Comparison of ENCODE assay signal across 13 mouse cellular contexts in genomic region chr11:119811022-119811421, GRCm38 (mm10).
A peak's percentile ranks its signal among the peaks of the same experiment; 100 is the strongest.
DNase-seq lines count a peak whose midpoint lies in the region; ATAC-seq and TF ChIP-seq lines count a peak whose summit lies in the region.
"Had no signal": no experiment of that assay in that cellular context is flagged by ENCODE, and none has a peak within 500 bp of the region (broad histone marks: within the 10 kb centered on the region; RNA-seq: fewer than 3 reads in every experiment).

No protein-coding gene starts in this region.

- H3K4me1 ChIP-seq in forebrain, embryonic 15.5 days, result peaks cover 8% of the 10 kb centered on the region

- ATAC-seq in cerebellum, adult (ENCODE audit: insufficient number of reproducible peaks, low FRiP score, low TSS enrichment), result no peak
- peak; percentile 45 for ATAC-seq in granulocyte monocyte progenitor cell, adult 5-6 weeks (replicated peaks; ENCODE audit: poor library complexity, severe bottlenecking)
- no peak for ATAC-seq in forebrain, embryonic 15.5 days (replicated peaks)
- ATAC-seq: Patski had no signal

- H3K27ac ChIP-seq in forebrain, embryonic 15.5 days (replicated peaks), result no peak overlapping the region
- H3K27ac ChIP-seq: kidney, postnatal 0 days; neural tube, embryonic 12.5 days; stomach, embryonic 15.5 days had no signal

- no peaks in the 10 kb centered on the region for H3K9me3 ChIP-seq in forebrain, embryonic 15.5 days
- H3K9me3 ChIP-seq: neural tube, embryonic 12.5 days; stomach, embryonic 15.5 days had no signal

- H3K4me3 ChIP-seq in myocyte, result no peak overlapping the region
- H3K4me3 ChIP-seq in forebrain, embryonic 15.5 days, result no peak overlapping the region
- H3K4me3 ChIP-seq: neural tube, embryonic 12.5 days; stomach, embryonic 15.5 days had no signal

- no peak overlapping the region for H3ac ChIP-seq in myocyte (ENCODE audit: control insufficient read depth, insufficient read length)

- H3K79me2 ChIP-seq in myocyte (ENCODE audit: control insufficient read depth, insufficient read depth), result no peaks in the 10 kb centered on the region

- no peaks in the 10 kb centered on the region for H3K27me3 ChIP-seq in myocyte (ENCODE audit: control insufficient read depth, insufficient read depth, insufficient read length)
- no peaks in the 10 kb centered on the region for H3K27me3 ChIP-seq in forebrain, embryonic 15.5 days
- H3K27me3 ChIP-seq: neural tube, embryonic 12.5 days; Patski; stomach, embryonic 15.5 days had no signal

- DNase-seq in cerebellum, adult 11-12 months, result peak; percentile 46
- DNase-seq in left cerebral cortex, adult 18-20 months (ENCODE audit: low spot score in 2 of 2), result peak; percentile 64 to 83
- DNase-seq in left cerebral cortex, postnatal 10 days (ENCODE audit: extremely low spot score in 1 of 2, low spot score in 2 of 2), result no peak
- no peak for DNase-seq in natural killer cell, adult 2 months (ENCODE audit: low spot score in 2 of 2)

- peaks cover 5% of the 10 kb centered on the region for H3K36me3 ChIP-seq in myocyte (ENCODE audit: control insufficient read depth, insufficient read depth)
- peaks cover 6% of the 10 kb centered on the region; the same call in 1 of the 2 replicates for H3K36me3 ChIP-seq in forebrain, embryonic 15.5 days

- TF ChIP-seq POLR2A in myocyte (IDR thresholded peaks at IDR 0.05; ENCODE audit: insufficient read length, low read depth), result no peak

- intact Hi-C loops in left cerebral cortex, postnatal 10 days (cut with DNase I), result no loop called here

- 75% methylated on average over 8 of the region's 8 CpGs for WGBS in forebrain, embryonic 15.5 days

- H3K4me2 ChIP-seq in myocyte (ENCODE audit: low read depth), result no peak overlapping the region
- no peak overlapping the region for H3K4me2 ChIP-seq in forebrain, embryonic 15.5 days (replicated peaks)
- H3K4me2 ChIP-seq: heart, embryonic 11.5 days; neural tube, embryonic 12.5 days; stomach, embryonic 15.5 days had no signal

- no peak overlapping the region for H3K9ac ChIP-seq in forebrain, embryonic 15.5 days (replicated peaks)
- H3K9ac ChIP-seq: neural tube, embryonic 12.5 days; stomach, embryonic 15.5 days had no signal

TF ChIP-seq in myocyte, 11 proteins besides CTCF, POLR2A, EP300 and RAD21:
- TF ChIP-seq MAX (IDR thresholded peaks at IDR 0.05; ENCODE audit: low read depth), result no peak
- no peak for TF ChIP-seq USF1 (IDR thresholded peaks at IDR 0.05; ENCODE audit: low read depth)
- no peak for TF ChIP-seq REST (IDR thresholded peaks at IDR 0.05; ENCODE audit: insufficient read depth, insufficient read length)
- no peak for TF ChIP-seq TCF3 (IDR thresholded peaks at IDR 0.05; ENCODE audit: insufficient read length, low read depth)
- peak in 2 of 3 experiments; percentile 50 to 59 for TF ChIP-seq MYOD1 (IDR thresholded peaks at IDR 0.05; ENCODE audit: control insufficient read depth in 1 of 3, insufficient read length in 2 of 3, low read depth in 2 of 3)

Comparison
In these comparisons a context has a peak if more than half of its experiments do, and no peak if none do; other contexts are left out.
1. DNase-seq: peak in cerebellum, adult 11-12 months (single experiment) and left cerebral cortex, adult 18-20 months (2 of 2); none in left cerebral cortex, postnatal 10 days (0 of 2) and natural killer cell, adult 2 months (0 of 2).